Mouse (Mus musculus) liver, adult 2 months (tissue): ENCODE results near the gene Pnp2.

Experiments
- CTCF ChIP-seq: fragments of 200-500 bp; IDR thresholded peaks from 2 replicates; pipeline ENCODE4 v1.5.1; 2011; ENCODE audit warnings: low read depth, low read length, control low read depth
- POLR2A ChIP-seq: fragments of 200-500 bp; IDR thresholded peaks from 2 replicates; pipeline ENCODE4 v1.6.1; 2011; ENCODE audit warnings: low read length, control low read depth; ENCODE audit not compliant: insufficient read depth; ENCODE audit errors: extremely low read depth

GRCm38 (mm10) chr14:50927366-50927765 is 28.4 kb upstream of the Pnp2 start:
- TF ChIP-seq CTCF (no peak), POLR2A (no peak)
